In genomic region chr11:113747056-113747455, GRCm38 (mm10) we compare ENCODE assay signal across 8 mouse cellular contexts. TPM values are rescaled to one million over a fixed set of nuclear protein-coding genes. Genes with fewer than 3 reads are reported as not detected.
DNase-seq lines count a peak whose midpoint lies in the region; ATAC-seq and TF ChIP-seq lines count a peak whose summit lies in the region.

No protein-coding gene starts in this region.

- H3K4me1 ChIP-seq in neural tube, embryonic 11.5 days (ENCODE audit: control insufficient read depth, insufficient read depth, low read length) = peaks cover 25% of the 10 kb centered on the region
- peaks cover 13% of the 10 kb centered on the region for H3K4me1 ChIP-seq in heart, adult 2 months (ENCODE audit: control insufficient read depth, insufficient read depth, low read length)
- H3K4me1 ChIP-seq in lung, postnatal 0 days (ENCODE audit: insufficient read depth, low read depth, low read length) = peaks cover 21% of the 10 kb centered on the region

- H3K4me3 ChIP-seq in neural tube, embryonic 11.5 days (ENCODE audit: low read depth, low read length) = no peak overlapping the region
- H3K4me3 ChIP-seq in heart, adult 2 months = peak overlapping the region; percentile 42
- peak overlapping the region; percentile 94; the same call in 1 of the 2 replicates for H3K4me3 ChIP-seq in lung, postnatal 0 days (ENCODE audit: low read depth, low read length)

- H3K27me3 ChIP-seq in neural tube, embryonic 11.5 days (ENCODE audit: control insufficient read depth, insufficient read depth, low read length) = no peaks in the 10 kb centered on the region
- no peaks in the 10 kb centered on the region for H3K27me3 ChIP-seq in heart, adult 2 months (ENCODE audit: control insufficient read depth, insufficient read depth, low read length)
- no peaks in the 10 kb centered on the region for H3K27me3 ChIP-seq in lung, postnatal 0 days (replicated peaks; ENCODE audit: insufficient read depth, low read length)

- intact Hi-C loops in heart, adult 2 months (cut with DNase I) = loop anchor here (1.0 kb wide), 1 partner anchor 60 kb away; no protein-coding TSS in a partner anchor

- H3K27ac ChIP-seq in neural tube, embryonic 11.5 days (ENCODE audit: low read depth, low read length) = no peak overlapping the region
- H3K27ac ChIP-seq in heart, adult 2 months = peak overlapping the region; percentile 93
- peak overlapping the region; percentile 100 for H3K27ac ChIP-seq in lung, postnatal 0 days (ENCODE audit: low read length)

- peak; percentile 48; the same call in 1 of the 2 replicates for TF ChIP-seq EP300 in heart, adult 2 months (IDR thresholded peaks at IDR 0.05; ENCODE audit: insufficient read depth, low read depth, low read length)
- peak; percentile 98 for TF ChIP-seq EP300 in lung, postnatal 0 days (IDR thresholded peaks at IDR 0.05)

- no peaks in the 10 kb centered on the region for H3K9me3 ChIP-seq in neural tube, embryonic 11.5 days (ENCODE audit: control insufficient read depth, low read length)
- H3K9me3 ChIP-seq in lung, postnatal 0 days (ENCODE audit: low read length) = no peaks in the 10 kb centered on the region

- peak overlapping the region; percentile 35 for H3K9ac ChIP-seq in neural tube, embryonic 11.5 days (ENCODE audit: low read length)
- peak overlapping the region; percentile 3 for H3K9ac ChIP-seq in heart, adult 2 months (ENCODE audit: low read depth, low read length)
- no peak overlapping the region for H3K9ac ChIP-seq in lung, postnatal 0 days (replicated peaks; ENCODE audit: low read depth)

- H3K36me3 ChIP-seq in neural tube, embryonic 11.5 days (ENCODE audit: control insufficient read depth, insufficient read depth, low read length) = peaks cover 19% of the 10 kb centered on the region
- no peaks in the 10 kb centered on the region for H3K36me3 ChIP-seq in heart, adult 2 months (ENCODE audit: control insufficient read depth, insufficient read depth, low read length)
- H3K36me3 ChIP-seq in lung, postnatal 0 days (ENCODE audit: insufficient read depth, low read length) = no peaks in the 10 kb centered on the region

- ATAC-seq in neural tube, embryonic 11.5 days (ENCODE audit: insufficient read depth, low FRiP score, low TSS enrichment) = no peak
- peak; percentile 24 for ATAC-seq in lung, postnatal 0 days

- DNase-seq in neural tube, embryonic 11.5 days (ENCODE audit: low spot score) = peak; percentile 62
- DNase-seq in neural tube, embryonic 10.5 days (ENCODE audit: extremely low spot score, low spot score) = no peak
- peak; percentile 59 to 67 for DNase-seq in heart, adult 2 months
- DNase-seq in kidney, adult 9 months = peak; percentile 73
- peak; percentile 89 for DNase-seq in lung, postnatal 0 days (ENCODE audit: low spot score)
- peak; percentile 31 to 46 for DNase-seq in thymus, postnatal 36 days
- no peak for DNase-seq in cerebellum, postnatal 10 days
- no peak for DNase-seq in layer of hippocampus, adult 9-11 months

- peaks cover 6% of the 10 kb centered on the region for H3K79me2 ChIP-seq in heart, adult 2 months (replicated peaks; ENCODE audit: control insufficient read depth, insufficient read depth, low read length)

- no peak for TF ChIP-seq CTCF in heart, adult 2 months (IDR thresholded peaks at IDR 0.05)
- TF ChIP-seq CTCF in lung, postnatal 0 days (IDR thresholded peaks at IDR 0.05) = no peak

- WGBS in neural tube, embryonic 11.5 days = 76% methylated on average over 16 of the region's 16 CpGs
- WGBS in heart, adult 2 months = 37% methylated on average over 16 of the region's 16 CpGs
- WGBS in lung, postnatal 0 days = 30% methylated on average over 16 of the region's 16 CpGs

- no peak overlapping the region for H3K4me2 ChIP-seq in neural tube, embryonic 11.5 days (ENCODE audit: low read depth)
- H3K4me2 ChIP-seq in lung, postnatal 0 days (replicated peaks; ENCODE audit: low read depth, low read length) = peak overlapping the region; percentile 78

- TF ChIP-seq POLR2A in heart, adult 2 months (IDR thresholded peaks at IDR 0.05; ENCODE audit: insufficient read depth, low read depth, low read length) = peak; percentile 51

RNA-seq across cellular contexts. Expression of gene Cdc42ep4, which starts 4.6 kb away (rescaled TPM):
- polyA plus RNA-seq in neural tube, embryonic 11.5 days (2014; fragmentation: Nextera tagmentation; extraction: Ambion mirVana) = 73.3 and 78.2 TPM in 2 replicates
- total RNA-seq in heart, adult 2 months (2021) = 10 to 100 TPM; 20.6 to 23.2 TPM
- 12.3 and 12.9 TPM in 2 replicates for polyA plus RNA-seq in heart, adult 2 months (2012; rRNA removed)
- polyA plus RNA-seq in lung, postnatal 0 days (2015; fragmentation: Nextera tagmentation; extraction: Ambion mirVana) = 92.8 and 116 TPM in 2 replicates

RNA-seq across cellular contexts. Expression of gene Cpsf4l, which starts 37.2 kb away (rescaled TPM):
- polyA plus RNA-seq in neural tube, embryonic 11.5 days (2014; fragmentation: Nextera tagmentation; extraction: Ambion mirVana) = 0.26 and 0.50 TPM in 2 replicates
- not detected for total RNA-seq in heart, adult 2 months (2021)
- 0.18 TPM in 1 of 2 replicates, not detected in the other for polyA plus RNA-seq in heart, adult 2 months (2012; rRNA removed)
- 0.17 and 0.25 TPM in 2 replicates for polyA plus RNA-seq in lung, postnatal 0 days (2015; fragmentation: Nextera tagmentation; extraction: Ambion mirVana)

Comparison
In these comparisons a context has a peak if more than half of its experiments do, and no peak if none do; other contexts are left out.
1. DNase-seq: peak in neural tube, embryonic 11.5 days (single experiment), heart, adult 2 months (2 of 2), kidney, adult 9 months (single experiment), lung, postnatal 0 days (single experiment) and thymus, postnatal 36 days (2 of 2); none in neural tube, embryonic 10.5 days (single experiment), cerebellum, postnatal 10 days (0 of 2) and layer of hippocampus, adult 9-11 months (single experiment).